Mouse (Mus musculus): Measurements from ENCODE around the gene Zfp143.
"Not testable (repeated sequence)": the region's sequence is repeated elsewhere in the genome, so short reads cannot be mapped to it uniquely, and the experiment has no call there.

Zfp143 gene

GRCm38 (mm10) chr7:110061199-110061751, at the start of gene Zfp143:
Gene Zfp143, plus strand, starts transcription at chr7:110061217.
- peak; percentile 100 for DNase-seq

GRCm38 (mm10) chr7:110011417-110011816, 49.6 kb upstream of the Zfp143 start:
- DNase-seq = no peak

- DNase-seq = no peak
Measured at GRCm38 (mm10) chr7:110014272-110014671, 46.7 kb upstream of the Zfp143 start.

GRCm38 (mm10) chr7:110018117-110018630, 42.8 kb upstream of the Zfp143 start, which contains the start of gene Ipo7:
Gene Ipo7, plus strand, starts transcription at chr7:110018274.
- peak; percentile 95 to 96 for DNase-seq

- DNase-seq = peak; percentile 72 to 83
Measured at GRCm38 (mm10) chr7:110018631-110019482, 42.2 kb upstream of the Zfp143 start.

GRCm38 (mm10) chr7:110023553-110023952, 37.5 kb upstream of the Zfp143 start:
- no peak for DNase-seq

GRCm38 (mm10) chr7:110026594-110026993, 34.4 kb upstream of the Zfp143 start:
- DNase-seq = no peak

- no peak for DNase-seq
Measured at GRCm38 (mm10) chr7:110028826-110029225, 32.2 kb upstream of the Zfp143 start.

GRCm38 (mm10) chr7:110030342-110030741, 30.7 kb upstream of the Zfp143 start:
- no peak for DNase-seq

GRCm38 (mm10) chr7:110057723-110058122, 3.3 kb upstream of the Zfp143 start:
- not testable (repeated sequence) for DNase-seq

- DNase-seq = peak in 1 of 2 experiments; percentile 10
Measured at GRCm38 (mm10) chr7:110059092-110059785, 1.8 kb upstream of the Zfp143 start.

- no peak for DNase-seq
Measured at GRCm38 (mm10) chr7:110060106-110060668, 830 bp upstream of the Zfp143 start.

GRCm38 (mm10) chr7:110060669-110061198, 283 bp upstream of the Zfp143 start:
- no peak for DNase-seq

GRCm38 (mm10) chr7:110061752-110062273, 796 bp downstream of the Zfp143 start:
- peak; percentile 89 to 94 for DNase-seq

- no peak for DNase-seq
Measured at GRCm38 (mm10) chr7:110063731-110064130, 2.7 kb downstream of the Zfp143 start.

GRCm38 (mm10) chr7:110069070-110069469, 8.1 kb downstream of the Zfp143 start:
- DNase-seq = no peak

GRCm38 (mm10) chr7:110078168-110078567, 17.2 kb downstream of the Zfp143 start:
- DNase-seq = no peak

GRCm38 (mm10) chr7:110083386-110084165, 22.6 kb downstream of the Zfp143 start:
- DNase-seq = peak; percentile 73 to 75

- no peak for DNase-seq
Measured at GRCm38 (mm10) chr7:110085217-110085616, 24.2 kb downstream of the Zfp143 start.

GRCm38 (mm10) chr7:110087914-110088313, 26.9 kb downstream of the Zfp143 start:
- DNase-seq = no peak

GRCm38 (mm10) chr7:110091670-110092069, 30.7 kb downstream of the Zfp143 start:
- DNase-seq = no peak

GRCm38 (mm10) chr7:110096332-110096731, 35.3 kb downstream of the Zfp143 start:
- DNase-seq = no peak

Data from kidney, postnatal 4 days (tissue).